Mouse (Mus musculus): ENCODE measurements at regions not wholly inside any gene's neighbourhood (a gene's known extent, or its start where the extent isn't known, plus 50 kb on each side); places are given as distances from the start of the nearest gene placed in this dataset.

- no peak overlapping the region for H3K9ac ChIP-seq (ENCODE audit: low read length)
- DNase-seq (ENCODE audit: low spot score) = no peak
- no peak overlapping the region for H3K4me2 ChIP-seq (ENCODE audit: low read length)
- H3K27me3 ChIP-seq (replicated peaks; ENCODE audit: control insufficient read depth, insufficient read depth, low read length) = no peaks in the 10 kb centered on the region
- ATAC-seq (replicated peaks; ENCODE audit: low FRiP score, low TSS enrichment, low read depth) = no peak
- 65% methylated on average over 5 of the region's 5 CpGs for WGBS
- 0 out of 2 replicates have a peak, but pooled peaks cover 4% of the 10 kb centered on the region for H3K9me3 ChIP-seq (ENCODE audit: control insufficient read depth, low read length)
- H3K36me3 ChIP-seq (ENCODE audit: control insufficient read depth, insufficient read depth, low read length) = no peaks in the 10 kb centered on the region
- H3K27ac ChIP-seq (ENCODE audit: low read depth) = no peak overlapping the region
- H3K4me1 ChIP-seq (replicated peaks; ENCODE audit: control insufficient read depth, insufficient read depth, low read length) = no peaks in the 10 kb centered on the region
- no peak overlapping the region for H3K4me3 ChIP-seq (ENCODE audit: low read depth, low read length)
These were observed 93.4 kb upstream of the Fam174b start for GRCm38 (mm10) chr7:73646711-73647110.

- H3K4me2 ChIP-seq (ENCODE audit: low read length) = no peak overlapping the region
- H3K4me3 ChIP-seq (ENCODE audit: low read depth, low read length) = no peak overlapping the region
- H3K4me1 ChIP-seq (replicated peaks; ENCODE audit: control insufficient read depth, insufficient read depth, low read length) = no peaks in the 10 kb centered on the region
- DNase-seq (ENCODE audit: low spot score) (no peak), ATAC-seq (replicated peaks; ENCODE audit: low FRiP score, low TSS enrichment, low read depth) (no peak)
- H3K27me3 ChIP-seq (replicated peaks; ENCODE audit: control insufficient read depth, insufficient read depth, low read length) = no peaks in the 10 kb centered on the region
- H3K27ac ChIP-seq (ENCODE audit: low read depth) = no peak overlapping the region
- H3K9me3 ChIP-seq (ENCODE audit: control insufficient read depth, low read length) = no peaks in the 10 kb centered on the region
- no peak overlapping the region for H3K9ac ChIP-seq (ENCODE audit: low read length)
- no peaks in the 10 kb centered on the region for H3K36me3 ChIP-seq (ENCODE audit: control insufficient read depth, insufficient read depth, low read length)
- 59% methylated on average over 4 of the region's 4 CpGs for WGBS
These were observed 95.7 kb upstream of the Fam174b start for GRCm38 (mm10) chr7:73644362-73644904.

GRCm38 (mm10) chr7:73643993-73644335 is 96.1 kb upstream of the Fam174b start:
- ATAC-seq (replicated peaks; ENCODE audit: low FRiP score, low TSS enrichment, low read depth) (no peak), DNase-seq (ENCODE audit: low spot score) (no peak)
- 64% methylated on average over 10 of the region's 10 CpGs for WGBS
- Histone ChIP-seq H3K4me2 (ENCODE audit: low read length) (no peak overlapping the region), H3K4me3 (ENCODE audit: low read depth, low read length) (no peak overlapping the region), H3K27ac (ENCODE audit: low read depth) (no peak overlapping the region), H3K4me1 (replicated peaks; ENCODE audit: control insufficient read depth, insufficient read depth, low read length) (no peaks in the 10 kb centered on the region), H3K9me3 (ENCODE audit: control insufficient read depth, low read length) (no peaks in the 10 kb centered on the region), H3K9ac (ENCODE audit: low read length) (no peak overlapping the region), H3K36me3 (ENCODE audit: control insufficient read depth, insufficient read depth, low read length) (no peaks in the 10 kb centered on the region), H3K27me3 (replicated peaks; ENCODE audit: control insufficient read depth, insufficient read depth, low read length) (no peaks in the 10 kb centered on the region)

- ATAC-seq (replicated peaks; ENCODE audit: low FRiP score, low TSS enrichment, low read depth) = no peak
- WGBS = 79% methylated on average over 19 of the region's 19 CpGs
- no peak overlapping the region for H3K4me2 ChIP-seq (ENCODE audit: low read length)
- no peak overlapping the region for H3K9ac ChIP-seq (ENCODE audit: low read length)
- H3K4me3 ChIP-seq (ENCODE audit: low read depth, low read length) = no peak overlapping the region
- no peak overlapping the region for H3K27ac ChIP-seq (ENCODE audit: low read depth)
- no peaks in the 10 kb centered on the region for H3K4me1 ChIP-seq (replicated peaks; ENCODE audit: control insufficient read depth, insufficient read depth, low read length)
- no peaks in the 10 kb centered on the region for H3K9me3 ChIP-seq (ENCODE audit: control insufficient read depth, low read length)
- H3K27me3 ChIP-seq (replicated peaks; ENCODE audit: control insufficient read depth, insufficient read depth, low read length) = no peaks in the 10 kb centered on the region
- DNase-seq (ENCODE audit: low spot score) = no peak
- no peaks in the 10 kb centered on the region for H3K36me3 ChIP-seq (ENCODE audit: control insufficient read depth, insufficient read depth, low read length)
These were observed 96.7 kb upstream of the Fam174b start for GRCm38 (mm10) chr7:73643306-73643992.

GRCm38 (mm10) chr7:73640194-73640593 is 98.6 kb upstream of the Chd2 start:
- ATAC-seq (replicated peaks; ENCODE audit: low FRiP score, low TSS enrichment, low read depth) (no peak), DNase-seq (ENCODE audit: low spot score) (no peak)
- H3K9ac ChIP-seq (ENCODE audit: low read length) = no peak overlapping the region
- 55% methylated on average over 2 of the region's 2 CpGs for WGBS
- no peaks in the 10 kb centered on the region for H3K27me3 ChIP-seq (replicated peaks; ENCODE audit: control insufficient read depth, insufficient read depth, low read length)
- no peak overlapping the region for H3K27ac ChIP-seq (ENCODE audit: low read depth)
- no peaks in the 10 kb centered on the region for H3K36me3 ChIP-seq (ENCODE audit: control insufficient read depth, insufficient read depth, low read length)
- H3K4me3 ChIP-seq (ENCODE audit: low read depth, low read length) = no peak overlapping the region
- no peaks in the 10 kb centered on the region for H3K9me3 ChIP-seq (ENCODE audit: control insufficient read depth, low read length)
- no peak overlapping the region for H3K4me2 ChIP-seq (ENCODE audit: low read length)
- no peaks in the 10 kb centered on the region for H3K4me1 ChIP-seq (replicated peaks; ENCODE audit: control insufficient read depth, insufficient read depth, low read length)

GRCm38 (mm10) chr7:73637810-73638125 is 96.1 kb upstream of the Chd2 start:
- WGBS = 70% methylated on average over 4 of the region's 4 CpGs
- no peak for ATAC-seq (replicated peaks; ENCODE audit: low FRiP score, low TSS enrichment, low read depth)
- no peaks in the 10 kb centered on the region for H3K27me3 ChIP-seq (replicated peaks; ENCODE audit: control insufficient read depth, insufficient read depth, low read length)
- no peak overlapping the region for H3K4me3 ChIP-seq (ENCODE audit: low read depth, low read length)
- H3K4me2 ChIP-seq (ENCODE audit: low read length) = no peak overlapping the region
- no peaks in the 10 kb centered on the region for H3K9me3 ChIP-seq (ENCODE audit: control insufficient read depth, low read length)
- H3K4me1 ChIP-seq (replicated peaks; ENCODE audit: control insufficient read depth, insufficient read depth, low read length) = no peaks in the 10 kb centered on the region
- no peak overlapping the region for H3K27ac ChIP-seq (ENCODE audit: low read depth)
- no peak overlapping the region for H3K9ac ChIP-seq (ENCODE audit: low read length)
- no peak for DNase-seq (ENCODE audit: low spot score)
- no peaks in the 10 kb centered on the region for H3K36me3 ChIP-seq (ENCODE audit: control insufficient read depth, insufficient read depth, low read length)

- WGBS = 58% methylated on average over 5 of the region's 5 CpGs
- DNase-seq (ENCODE audit: low spot score) (no peak), ATAC-seq (replicated peaks; ENCODE audit: low FRiP score, low TSS enrichment, low read depth) (no peak)
- no peaks in the 10 kb centered on the region for H3K9me3 ChIP-seq (ENCODE audit: control insufficient read depth, low read length)
- no peak overlapping the region for H3K9ac ChIP-seq (ENCODE audit: low read length)
- H3K27ac ChIP-seq (ENCODE audit: low read depth) = no peak overlapping the region
- no peak overlapping the region for H3K4me2 ChIP-seq (ENCODE audit: low read length)
- H3K4me3 ChIP-seq (ENCODE audit: low read depth, low read length) = no peak overlapping the region
- no peaks in the 10 kb centered on the region for H3K36me3 ChIP-seq (ENCODE audit: control insufficient read depth, insufficient read depth, low read length)
- H3K27me3 ChIP-seq (replicated peaks; ENCODE audit: control insufficient read depth, insufficient read depth, low read length) = no peaks in the 10 kb centered on the region
- no peaks in the 10 kb centered on the region for H3K4me1 ChIP-seq (replicated peaks; ENCODE audit: control insufficient read depth, insufficient read depth, low read length)
These were observed 95.6 kb upstream of the Chd2 start for GRCm38 (mm10) chr7:73637101-73637809.

- Histone ChIP-seq H3K27ac (ENCODE audit: low read depth) (no peak overlapping the region), H3K4me3 (ENCODE audit: low read depth, low read length) (no peak overlapping the region), H3K9me3 (ENCODE audit: control insufficient read depth, low read length) (no peaks in the 10 kb centered on the region), H3K9ac (ENCODE audit: low read length) (no peak overlapping the region), H3K36me3 (ENCODE audit: control insufficient read depth, insufficient read depth, low read length) (no peaks in the 10 kb centered on the region), H3K4me2 (ENCODE audit: low read length) (no peak overlapping the region), H3K27me3 (replicated peaks; ENCODE audit: control insufficient read depth, insufficient read depth, low read length) (no peaks in the 10 kb centered on the region), H3K4me1 (replicated peaks; ENCODE audit: control insufficient read depth, insufficient read depth, low read length) (no peaks in the 10 kb centered on the region)
- WGBS = 95% methylated on average over 9 of the region's 9 CpGs
- ATAC-seq (replicated peaks; ENCODE audit: low FRiP score, low TSS enrichment, low read depth) (no peak), DNase-seq (ENCODE audit: low spot score) (no peak)
These were observed 93.8 kb upstream of the Chd2 start for GRCm38 (mm10) chr7:73635422-73635821.

GRCm38 (mm10) chr7:73630790-73631189 is 89.2 kb upstream of the Chd2 start:
- Histone ChIP-seq H3K4me2 (ENCODE audit: low read length) (no peak overlapping the region), H3K4me1 (replicated peaks; ENCODE audit: control insufficient read depth, insufficient read depth, low read length) (0 out of 2 replicates have a peak, but pooled peaks cover 3% of the 10 kb centered on the region), H3K9me3 (ENCODE audit: control insufficient read depth, low read length) (no peaks in the 10 kb centered on the region), H3K36me3 (ENCODE audit: control insufficient read depth, insufficient read depth, low read length) (no peaks in the 10 kb centered on the region), H3K9ac (ENCODE audit: low read length) (no peak overlapping the region), H3K4me3 (ENCODE audit: low read depth, low read length) (no peak overlapping the region), H3K27me3 (replicated peaks; ENCODE audit: control insufficient read depth, insufficient read depth, low read length) (no peaks in the 10 kb centered on the region), H3K27ac (ENCODE audit: low read depth) (no peak overlapping the region)
- DNase-seq (ENCODE audit: low spot score) (no peak), ATAC-seq (replicated peaks; ENCODE audit: low FRiP score, low TSS enrichment, low read depth) (no peak; the same call in 1 of the 2 replicates)
- 74% methylated on average over 7 of the region's 7 CpGs for WGBS

All from intestine, embryonic 14.5 days (tissue).